Mouse (Mus musculus) layer of hippocampus, adult 11-12 months (tissue): ENCODE data around the gene Olfr1259.
"Not testable (repeated sequence)": the region's sequence is repeated elsewhere in the genome, so short reads cannot be mapped to it uniquely, and the experiment has no call there.

Experiments
- DNase-seq: peaks from one replicate; pipeline ENCODE4 v3.0.0; 2022; ENCODE audit warnings: low spot score

Olfr1259 gene

GRCm38 (mm10) chr2:89948564-89948963 lies at the start of gene Olfr1259:
Olfr1259 (minus strand) TSS chr2:89948664.
- DNase-seq, result no peak

DNA sequence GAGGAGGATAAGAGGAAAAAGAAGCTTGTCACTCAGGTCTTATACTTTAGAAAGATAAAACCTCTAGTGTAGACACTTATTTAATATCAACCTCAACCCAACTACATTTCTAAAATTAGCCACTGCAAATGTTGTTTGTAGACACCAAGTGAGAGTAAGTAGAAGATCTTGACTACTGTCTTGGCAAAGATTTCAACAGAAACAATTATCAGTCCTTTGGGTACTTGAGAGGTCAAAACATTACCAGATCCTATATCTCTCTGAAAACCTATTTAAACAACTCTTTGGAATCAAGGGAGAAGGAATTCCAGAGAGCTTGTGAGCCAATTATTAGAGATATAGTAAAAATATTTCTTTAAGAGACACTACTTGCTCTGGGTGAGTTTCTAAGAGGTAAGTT lies 42.5 kb upstream of the Olfr1259 start, which contains the start of gene Olfr1261:
TSS of gene Olfr1261 (plus strand) at position 301 of the 400 bp plus-strand sequence.
- no peak for DNase-seq

DNA sequence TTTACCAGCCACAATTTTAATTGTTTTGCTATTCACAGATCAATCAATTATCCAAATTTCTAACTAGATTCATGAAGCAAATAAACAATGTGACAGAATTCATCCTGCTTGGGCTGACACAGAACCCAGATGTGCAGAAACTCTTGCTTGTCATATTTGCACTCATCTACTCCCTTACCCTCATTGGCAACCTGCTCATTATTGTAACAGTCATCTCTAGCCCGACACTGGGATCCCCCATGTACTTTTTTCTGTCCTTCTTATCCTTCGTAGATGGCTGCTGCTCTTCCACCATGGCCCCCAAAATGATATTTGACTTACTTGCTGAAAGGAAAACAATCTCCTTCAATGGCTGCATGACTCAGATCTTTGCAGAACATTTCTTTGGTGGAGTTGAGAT lies 29.2 kb upstream of the Olfr1259 start:
- DNase-seq, result no peak

- DNase-seq, result peak; percentile 12
Observed at GRCm38 (mm10) chr2:89974184-89974583, 25.7 kb upstream of the Olfr1259 start, which contains the start of gene Olfr1260. Olfr1260 (plus strand) TSS chr2:89974340.

DNA sequence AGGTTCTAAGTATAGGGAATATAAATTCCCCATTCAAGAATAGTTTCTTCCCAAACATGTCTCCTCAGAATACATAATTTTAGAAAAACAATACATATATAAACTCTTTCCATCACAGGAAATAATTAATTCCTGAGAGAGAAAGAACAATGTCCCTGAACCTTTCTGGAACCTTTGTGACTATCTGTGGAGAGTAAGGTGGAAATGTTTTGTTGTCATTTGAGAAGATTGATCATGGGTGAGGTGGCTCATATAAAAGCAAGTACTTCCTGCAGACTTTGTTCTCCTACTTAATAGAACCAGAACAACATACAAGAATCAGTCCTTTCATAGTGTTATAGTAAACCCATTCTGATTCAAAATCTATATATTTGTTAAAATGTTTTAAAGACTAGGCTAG lies 21.5 kb downstream of the Olfr1259 start, which contains the start of gene Olfr1258:
TSS of gene Olfr1258 (plus strand) at position 301 of the 400 bp plus-strand sequence.
- DNase-seq, result no peak

DNA sequence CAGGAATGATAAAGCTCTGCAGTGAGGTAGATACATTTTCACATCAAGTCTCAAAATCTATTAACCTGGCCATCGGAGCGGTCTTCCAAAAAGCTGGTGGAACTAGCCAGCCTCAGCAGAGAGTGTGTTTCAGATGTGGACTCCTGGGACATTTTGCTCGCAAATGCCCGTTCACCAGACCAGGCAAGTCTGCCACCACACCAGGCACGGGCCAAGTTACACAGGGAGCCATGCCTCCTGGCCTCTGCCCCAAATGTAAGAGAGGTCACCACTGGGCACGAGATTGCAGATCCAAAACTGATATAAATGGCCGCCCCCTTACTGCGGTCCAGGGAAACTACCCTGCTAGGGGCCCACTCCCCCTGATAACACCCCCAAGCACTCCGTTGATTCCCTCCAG lies 35.8 kb downstream of the Olfr1259 start:
- not testable (repeated sequence) for DNase-seq
